Mouse (Mus musculus) liver, postnatal 0 days (tissue): ENCODE results near the gene Senp7.

Source experiments
- CTCF ChIP-seq: sonication (generic); IDR thresholded peaks from 2 replicates; pipeline ENCODE4 v1.5.1; 2016; ENCODE audit warnings: antibody characterized with exemption, low read depth
- EP300 ChIP-seq: IDR thresholded peaks from 2 replicates; pipeline ENCODE4 v1.6.1; 2016; ENCODE audit warnings: antibody characterized with exemption, low read depth, mild to moderate bottlenecking

DNA sequence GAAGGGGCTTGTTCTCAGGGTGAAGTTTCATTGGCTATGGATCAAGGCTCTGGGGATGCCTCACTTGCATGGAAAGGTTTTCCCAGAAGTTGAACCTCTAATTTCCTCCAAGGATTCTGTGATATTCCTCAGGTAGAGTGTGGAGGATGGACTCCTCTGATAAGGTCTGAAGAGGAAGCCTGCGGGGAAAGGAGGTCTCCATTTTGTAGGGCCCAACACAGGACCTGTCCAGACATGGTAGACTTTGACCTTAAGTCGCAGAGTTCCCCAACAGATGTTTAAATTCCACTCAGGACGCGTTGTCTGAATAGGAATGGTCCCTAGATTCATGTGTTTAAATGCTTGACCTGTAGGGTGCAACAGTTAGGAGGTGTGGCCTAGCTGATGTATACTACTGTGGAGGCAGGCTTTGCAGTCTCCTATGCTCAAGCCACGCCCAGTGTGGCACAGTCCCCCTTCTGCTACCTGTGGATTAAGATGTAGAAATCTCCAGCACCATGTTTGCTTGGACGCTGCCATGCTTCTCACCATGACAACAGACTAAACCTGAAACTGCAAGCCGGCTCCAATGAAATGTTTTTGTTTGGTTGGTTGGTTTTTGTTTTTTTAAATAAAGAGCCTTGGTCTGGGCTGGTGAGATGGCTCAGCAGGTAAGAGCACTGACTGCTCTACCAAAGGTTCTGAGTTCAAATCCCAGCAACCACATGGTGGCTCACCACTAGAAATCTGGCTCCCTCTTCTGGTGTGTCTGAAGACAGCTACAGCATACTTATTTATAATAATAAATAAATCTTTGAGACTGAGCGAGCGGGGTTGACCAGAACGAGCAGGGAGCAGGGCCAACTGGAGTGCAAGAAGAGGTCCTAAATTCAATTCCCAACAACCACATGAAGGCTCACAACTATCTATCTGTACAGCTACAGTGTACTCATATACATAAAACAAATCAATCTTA lies 35.1 kb upstream of the Senp7 start:
- TF ChIP-seq CTCF (no peak), EP300 (no peak)
